Mouse (Mus musculus): Measurements from ENCODE around the gene Gnat3. TPM values are rescaled to one million over a fixed set of nuclear protein-coding genes. Genes with fewer than 3 reads are reported as not detected.

Gene Gnat3
- polyA plus RNA-seq, 1 experiment from 2014 or later: not detected

DNA sequence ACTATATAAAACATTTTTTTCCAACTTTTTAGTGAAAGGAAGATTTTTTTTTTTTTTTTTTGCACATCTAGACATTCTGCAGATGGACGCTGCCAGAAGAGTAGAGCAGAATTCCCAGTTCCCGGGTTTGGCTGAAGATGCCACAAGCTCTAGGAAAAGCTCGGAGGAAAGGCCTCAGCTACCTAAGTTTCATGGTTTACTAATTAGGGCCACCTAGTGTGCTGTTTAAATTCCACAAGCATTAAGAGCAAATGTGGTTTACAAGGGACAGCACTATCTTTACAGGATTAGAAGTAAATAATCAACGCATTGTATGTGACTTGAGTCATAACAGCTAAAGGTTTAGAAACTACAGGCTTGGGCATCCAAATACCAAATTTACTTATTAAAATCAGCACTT, 39.3 kb downstream of the Gnat3 start:
- no peak overlapping the region for H3K9ac ChIP-seq
- H3K4me1 ChIP-seq (replicated peaks; ENCODE audit: control insufficient read depth, insufficient read depth, low read length): no peaks in the 10 kb centered on the region
- no peak overlapping the region for H3K4me3 ChIP-seq (replicated peaks; ENCODE audit: low read length)
- no peaks in the 10 kb centered on the region for H3K9me3 ChIP-seq (ENCODE audit: control insufficient read depth, low read length)
- DNase-seq (ENCODE audit: low spot score): no peak
- no peaks in the 10 kb centered on the region for H3K36me3 ChIP-seq (replicated peaks; ENCODE audit: control insufficient read depth, insufficient read depth)
- no peak for ATAC-seq (ENCODE audit: low FRiP score)
- no peak overlapping the region for H3K27ac ChIP-seq
- H3K27me3 ChIP-seq (ENCODE audit: control insufficient read depth, insufficient read depth, low read length): no peaks in the 10 kb centered on the region
- WGBS: 41% methylated on average over 4 of the region's 4 CpGs
- H3K4me2 ChIP-seq (replicated peaks): no peak overlapping the region

DNA sequence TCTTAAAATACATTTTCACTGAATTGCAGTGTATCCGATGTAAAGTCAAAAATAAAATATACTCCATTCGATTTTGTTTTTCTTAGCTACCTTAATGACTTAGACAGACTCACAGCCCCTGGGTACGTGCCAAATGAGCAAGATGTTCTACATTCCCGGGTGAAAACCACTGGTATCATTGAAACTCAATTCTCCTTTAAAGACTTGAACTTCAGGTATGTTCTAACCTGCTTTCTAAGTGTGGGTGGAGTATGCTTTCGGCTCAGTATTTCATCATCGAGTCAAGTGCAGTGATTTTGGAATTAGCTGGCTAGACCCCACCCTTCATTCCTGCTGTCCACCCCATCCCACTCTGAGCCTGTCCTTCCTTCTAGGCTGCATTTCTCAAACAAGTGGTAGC, 41.3 kb downstream of the Gnat3 start:
- no peaks in the 10 kb centered on the region for H3K27me3 ChIP-seq (ENCODE audit: control insufficient read depth, insufficient read depth, low read length)

GRCm38 (mm10) chr5:18004824-18005611, 42.7 kb downstream of the Gnat3 start:
- H3K36me3 ChIP-seq (replicated peaks; ENCODE audit: control insufficient read depth, insufficient read depth): no peaks in the 10 kb centered on the region
- no peak for DNase-seq (ENCODE audit: low spot score)
- H3K27ac ChIP-seq: no peak overlapping the region
- no peak overlapping the region for H3K9ac ChIP-seq
- no peak overlapping the region for H3K4me2 ChIP-seq (replicated peaks)
- peak; percentile 27; the same call in 1 of the 2 replicates for ATAC-seq (ENCODE audit: low FRiP score)
- no peaks in the 10 kb centered on the region for H3K9me3 ChIP-seq (ENCODE audit: control insufficient read depth, low read length)
- no peaks in the 10 kb centered on the region for H3K27me3 ChIP-seq (ENCODE audit: control insufficient read depth, insufficient read depth, low read length)
- 70% methylated on average over 3 of the region's 3 CpGs for WGBS
- H3K4me1 ChIP-seq (replicated peaks; ENCODE audit: control insufficient read depth, insufficient read depth, low read length): no peaks in the 10 kb centered on the region
- no peak overlapping the region for H3K4me3 ChIP-seq (replicated peaks; ENCODE audit: low read length)

More for the DNA sequence above, 41.3 kb downstream of the Gnat3 start:
- Histone ChIP-seq H3K4me1 (replicated peaks; ENCODE audit: control insufficient read depth, insufficient read depth, low read length) (no peaks in the 10 kb centered on the region), H3K36me3 (replicated peaks; ENCODE audit: control insufficient read depth, insufficient read depth) (no peaks in the 10 kb centered on the region), H3K4me3 (replicated peaks; ENCODE audit: low read length) (no peak overlapping the region), H3K9me3 (ENCODE audit: control insufficient read depth, low read length) (no peaks in the 10 kb centered on the region), H3K9ac (no peak overlapping the region), H3K27ac (no peak overlapping the region), H3K4me2 (replicated peaks) (no peak overlapping the region)
- ATAC-seq (ENCODE audit: low FRiP score) (no peak), DNase-seq (ENCODE audit: low spot score) (no peak)
- WGBS: 95% methylated on average over 6 of the region's 6 CpGs

DNA sequence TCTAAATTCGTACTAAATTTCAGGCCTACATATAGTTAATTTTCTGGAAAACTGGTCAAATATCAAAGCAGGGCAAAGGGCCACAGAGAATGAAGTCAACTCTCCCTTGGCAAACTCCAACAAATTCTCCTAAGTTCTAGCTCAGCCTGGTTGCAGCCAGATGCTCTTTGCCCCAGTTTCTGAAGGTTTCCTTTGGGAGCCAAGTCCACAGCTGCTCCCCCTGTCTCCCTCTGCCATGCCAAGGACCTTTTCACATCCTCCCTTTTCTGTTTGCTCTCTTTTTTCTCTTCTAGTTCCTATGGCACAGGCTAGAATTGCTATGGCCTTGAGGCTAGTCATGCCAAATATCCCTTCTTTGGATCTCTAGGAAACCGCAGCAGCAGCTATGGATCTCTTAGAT, 43.8 kb downstream of the Gnat3 start:
- DNase-seq (ENCODE audit: low spot score) (no peak), ATAC-seq (ENCODE audit: low FRiP score) (no peak)
- H3K4me2 ChIP-seq (replicated peaks): no peak overlapping the region
- no peak overlapping the region for H3K4me3 ChIP-seq (replicated peaks; ENCODE audit: low read length)
- H3K27me3 ChIP-seq (ENCODE audit: control insufficient read depth, insufficient read depth, low read length): no peaks in the 10 kb centered on the region
- H3K9me3 ChIP-seq (ENCODE audit: control insufficient read depth, low read length): no peaks in the 10 kb centered on the region
- no peaks in the 10 kb centered on the region for H3K36me3 ChIP-seq (replicated peaks; ENCODE audit: control insufficient read depth, insufficient read depth)
- 91% methylated on average over 2 of the region's 2 CpGs for WGBS
- no peaks in the 10 kb centered on the region for H3K4me1 ChIP-seq (replicated peaks; ENCODE audit: control insufficient read depth, insufficient read depth, low read length)
- no peak overlapping the region for H3K27ac ChIP-seq
- H3K9ac ChIP-seq: no peak overlapping the region

DNA sequence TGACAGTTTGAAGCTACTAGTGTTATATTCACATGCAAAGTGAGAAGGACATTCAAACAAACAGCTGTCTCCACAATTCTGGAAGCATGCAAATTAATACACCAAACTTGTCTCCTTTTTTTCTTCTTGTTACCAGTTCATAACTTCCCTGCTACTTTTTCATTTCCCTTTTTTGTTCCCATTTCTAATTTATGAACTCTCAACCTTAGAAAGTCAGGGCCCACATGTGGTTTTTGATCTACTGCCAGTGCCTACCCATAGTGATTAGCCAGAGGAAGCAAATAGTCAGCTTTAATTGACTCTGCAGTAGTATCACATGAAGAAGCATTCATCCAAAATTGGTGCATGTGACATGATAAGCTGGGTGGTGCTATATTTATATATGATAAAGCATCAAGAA, 44.7 kb downstream of the Gnat3 start:
- DNase-seq (ENCODE audit: low spot score) (no peak), ATAC-seq (ENCODE audit: low FRiP score) (no peak)
- H3K4me2 ChIP-seq (replicated peaks): no peak overlapping the region
- H3K9me3 ChIP-seq (ENCODE audit: control insufficient read depth, low read length): no peaks in the 10 kb centered on the region
- H3K36me3 ChIP-seq (replicated peaks; ENCODE audit: control insufficient read depth, insufficient read depth): no peaks in the 10 kb centered on the region
- H3K4me1 ChIP-seq (replicated peaks; ENCODE audit: control insufficient read depth, insufficient read depth, low read length): no peaks in the 10 kb centered on the region
- H3K27ac ChIP-seq: no peak overlapping the region
- H3K9ac ChIP-seq: no peak overlapping the region
- H3K27me3 ChIP-seq (ENCODE audit: control insufficient read depth, insufficient read depth, low read length): no peaks in the 10 kb centered on the region
- no peak overlapping the region for H3K4me3 ChIP-seq (replicated peaks; ENCODE audit: low read length)

DNA sequence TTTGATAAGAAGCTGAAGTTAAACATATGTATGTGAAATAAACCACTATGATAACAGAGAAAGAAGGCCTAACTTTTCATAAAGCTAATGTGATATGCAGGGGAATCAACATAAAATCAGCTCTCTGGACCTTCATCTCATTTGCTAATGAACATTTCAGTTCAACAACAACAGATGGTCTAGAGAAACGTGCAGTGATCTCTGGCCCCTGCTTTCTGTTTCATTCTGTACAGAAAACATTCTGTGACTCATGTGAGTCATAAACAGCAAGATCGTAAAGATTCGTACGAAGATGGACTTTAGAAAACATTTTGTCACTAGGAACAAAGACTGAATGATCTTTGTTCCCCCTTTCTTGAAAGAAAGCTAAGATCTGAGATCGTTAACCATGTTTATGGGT, 48.0 kb downstream of the Gnat3 start:
- no peaks in the 10 kb centered on the region for H3K36me3 ChIP-seq (replicated peaks; ENCODE audit: control insufficient read depth, insufficient read depth)
- H3K4me1 ChIP-seq (replicated peaks; ENCODE audit: control insufficient read depth, insufficient read depth, low read length): no peaks in the 10 kb centered on the region
- no peak overlapping the region for H3K27ac ChIP-seq
- DNase-seq (ENCODE audit: low spot score) (no peak), ATAC-seq (ENCODE audit: low FRiP score) (no peak)
- no peak overlapping the region for H3K4me2 ChIP-seq (replicated peaks)
- H3K27me3 ChIP-seq (ENCODE audit: control insufficient read depth, insufficient read depth, low read length): no peaks in the 10 kb centered on the region
- no peak overlapping the region for H3K9ac ChIP-seq
- H3K4me3 ChIP-seq (replicated peaks; ENCODE audit: low read length): no peak overlapping the region
- H3K9me3 ChIP-seq (ENCODE audit: control insufficient read depth, low read length): no peaks in the 10 kb centered on the region
- 59% methylated on average over 5 of the region's 5 CpGs for WGBS

DNA sequence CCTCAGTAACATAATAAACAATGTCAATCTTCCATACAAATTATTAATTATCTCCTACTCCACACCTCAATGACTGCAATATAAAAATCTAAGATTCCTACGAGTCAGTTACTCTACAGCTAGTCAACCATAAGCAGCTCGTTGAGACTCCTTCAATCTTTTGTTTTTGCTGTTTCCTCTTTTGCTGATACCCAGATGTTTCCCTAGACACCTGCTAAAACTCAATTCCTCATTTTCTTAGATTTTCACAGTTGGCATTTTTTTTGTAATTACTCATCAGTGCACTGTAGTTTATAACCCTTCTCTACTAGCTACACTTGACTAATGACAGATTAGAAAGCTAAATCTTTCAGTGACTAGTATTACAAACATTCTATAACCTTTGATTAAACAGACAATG, 50.8 kb downstream of the Gnat3 start:
- Histone ChIP-seq H3K4me2 (replicated peaks) (no peak overlapping the region), H3K4me3 (replicated peaks; ENCODE audit: low read length) (no peak overlapping the region), H3K27ac (no peak overlapping the region), H3K9ac (no peak overlapping the region), H3K36me3 (replicated peaks; ENCODE audit: control insufficient read depth, insufficient read depth) (no peaks in the 10 kb centered on the region), H3K4me1 (replicated peaks; ENCODE audit: control insufficient read depth, insufficient read depth, low read length) (no peaks in the 10 kb centered on the region), H3K27me3 (ENCODE audit: control insufficient read depth, insufficient read depth, low read length) (no peaks in the 10 kb centered on the region), H3K9me3 (ENCODE audit: control insufficient read depth, low read length) (no peaks in the 10 kb centered on the region)
- no peak for DNase-seq (ENCODE audit: low spot score)
- 72% methylated on average over 2 of the region's 2 CpGs for WGBS
- ATAC-seq (ENCODE audit: low FRiP score): no peak

DNA sequence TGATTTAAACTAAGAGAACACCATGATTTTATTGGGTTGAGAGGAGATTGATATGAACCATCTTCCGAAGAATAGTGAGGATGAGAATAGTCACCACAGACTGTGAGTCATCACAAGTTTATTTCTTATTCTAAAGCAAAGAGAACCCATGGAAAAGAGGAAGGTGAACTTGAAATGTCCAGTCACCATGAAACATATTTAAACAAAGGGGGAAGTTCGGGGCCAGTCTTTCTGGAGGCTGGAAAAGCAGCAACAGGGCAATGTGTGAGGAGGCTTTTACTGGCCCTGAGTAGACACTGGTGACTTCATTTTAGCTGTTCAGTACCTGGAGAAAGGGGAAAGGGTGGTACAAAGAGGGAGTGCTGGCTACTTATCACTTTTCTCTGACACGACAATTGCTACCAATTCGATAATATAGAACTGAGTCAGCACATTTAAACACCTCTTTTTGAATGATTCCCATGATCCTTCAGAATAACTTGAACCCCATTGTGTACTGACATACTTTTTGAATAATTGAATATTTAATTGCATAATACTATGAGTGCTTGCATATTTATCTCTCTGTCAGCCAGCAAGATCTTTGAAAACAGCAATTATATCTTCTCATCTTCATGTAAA, 52.0 kb downstream of the Gnat3 start:
- 91% methylated on average over 4 of the region's 4 CpGs for WGBS
- Histone ChIP-seq H3K36me3 (replicated peaks; ENCODE audit: control insufficient read depth, insufficient read depth) (no peaks in the 10 kb centered on the region), H3K9ac (no peak overlapping the region), H3K27me3 (ENCODE audit: control insufficient read depth, insufficient read depth, low read length) (no peaks in the 10 kb centered on the region), H3K9me3 (ENCODE audit: control insufficient read depth, low read length) (no peaks in the 10 kb centered on the region), H3K27ac (no peak overlapping the region), H3K4me2 (replicated peaks) (no peak overlapping the region), H3K4me3 (replicated peaks; ENCODE audit: low read length) (no peak overlapping the region), H3K4me1 (replicated peaks; ENCODE audit: control insufficient read depth, insufficient read depth, low read length) (no peaks in the 10 kb centered on the region)
- no peak for ATAC-seq (ENCODE audit: low FRiP score)
- no peak for DNase-seq (ENCODE audit: low spot score)

GRCm38 (mm10) chr5:18023347-18023746, 61.0 kb downstream of the Gnat3 start:
- no peaks in the 10 kb centered on the region for H3K9me3 ChIP-seq (ENCODE audit: control insufficient read depth, low read length)
- ATAC-seq (ENCODE audit: low FRiP score) (no peak), DNase-seq (ENCODE audit: low spot score) (peak; percentile 59)
- no peaks in the 10 kb centered on the region for H3K36me3 ChIP-seq (replicated peaks; ENCODE audit: control insufficient read depth, insufficient read depth)
- H3K4me1 ChIP-seq (replicated peaks; ENCODE audit: control insufficient read depth, insufficient read depth, low read length): no peaks in the 10 kb centered on the region
- no peak overlapping the region for H3K4me3 ChIP-seq (replicated peaks; ENCODE audit: low read length)
- no peak overlapping the region for H3K27ac ChIP-seq
- H3K9ac ChIP-seq: no peak overlapping the region
- H3K4me2 ChIP-seq (replicated peaks): no peak overlapping the region
- no peaks in the 10 kb centered on the region for H3K27me3 ChIP-seq (ENCODE audit: control insufficient read depth, insufficient read depth, low read length)
